Mouse (Mus musculus) intestine, embryonic 14.5 days (tissue): ENCODE measurements around the gene Borcs8. TPM values are rescaled to one million over a fixed set of nuclear protein-coding genes. Genes with fewer than 3 reads are reported as not detected.

Experiments used
- ATAC-seq: fragments of 200-750 bp; cut with Nextera tagmentation; replicated peaks from 2 replicates; pipeline ENCODE4 v1.8.0; 2017; ENCODE audit warnings: low read depth, moderate number of reproducible peaks, moderate TSS enrichment, moderate library complexity; ENCODE audit not compliant: low FRiP score, low TSS enrichment
- DNase-seq: peaks from one replicate; pipeline ENCODE4 v3.0.0-alpha.2; 2018; ENCODE audit warnings: low spot score
- H3K27ac ChIP-seq: fragments of 300-500 bp; sonication (generic); 2 replicates; pipeline ENCODE4 v1.5.1; 2014; ENCODE audit warnings: low read depth, mild to moderate bottlenecking, control low read depth
- H3K27me3 ChIP-seq: fragments of 300-500 bp; sonication (generic); replicated peaks from 2 replicates; pipeline ENCODE4 v1.6.1; 2014; ENCODE audit warnings: low read length, control low read depth; ENCODE audit not compliant: control insufficient read depth, insufficient read depth
- H3K36me3 ChIP-seq: fragments of 300-500 bp; sonication (generic); 2 replicates; pipeline ENCODE4 v1.6.1; 2014; ENCODE audit warnings: low read length, control low read depth; ENCODE audit not compliant: control insufficient read depth, insufficient read depth
- H3K4me1 ChIP-seq: fragments of 300-500 bp; sonication (generic); replicated peaks from 2 replicates; pipeline ENCODE4 v1.6.1; 2014; ENCODE audit warnings: low read length, control low read depth, mixed read lengths; ENCODE audit not compliant: control insufficient read depth, insufficient read depth
- H3K4me2 ChIP-seq: fragments of 300-500 bp; sonication (generic); 2 replicates; pipeline ENCODE4 v1.6.1; 2014; ENCODE audit warnings: low read length
- H3K4me3 ChIP-seq: fragments of 300-500 bp; sonication (generic); 2 replicates; pipeline ENCODE4 v1.5.1; 2014; ENCODE audit warnings: low read depth, low read length, control low read depth, mixed read lengths
- H3K9ac ChIP-seq: fragments of 300-500 bp; sonication (generic); 2 replicates; pipeline ENCODE4 v1.6.1; 2014; ENCODE audit warnings: mild to moderate bottlenecking, low read length
- H3K9me3 ChIP-seq: fragments of 300-500 bp; sonication (generic); 2 replicates; pipeline ENCODE4 v1.6.1; 2016; ENCODE audit warnings: low read length, control low read depth; ENCODE audit not compliant: control insufficient read depth
- WGBS: fragments of 180-500 bp; shearing (Covaris S2); extraction: QIAGEN DNeasy Blood & Tissue Kit; methylation state at CpG from one replicate; pipeline ENCODE4 v1.1.7; 2014; 5-methylcytosine and 5-hydroxymethylcytosine counted together
- polyA plus RNA-seq: library from polyadenylated mRNA; unstranded; fragments of >200 nt; fragmentation: Nextera tagmentation; extraction: Ambion mirVana; gene quantifications from 2 replicates; pipeline ENCODE4 v1.2.1, GENCODE M21; 2014

The Borcs8 gene
- polyA plus RNA-seq, 1 experiment from 2014 or later: 50.8 TPM

DNA sequence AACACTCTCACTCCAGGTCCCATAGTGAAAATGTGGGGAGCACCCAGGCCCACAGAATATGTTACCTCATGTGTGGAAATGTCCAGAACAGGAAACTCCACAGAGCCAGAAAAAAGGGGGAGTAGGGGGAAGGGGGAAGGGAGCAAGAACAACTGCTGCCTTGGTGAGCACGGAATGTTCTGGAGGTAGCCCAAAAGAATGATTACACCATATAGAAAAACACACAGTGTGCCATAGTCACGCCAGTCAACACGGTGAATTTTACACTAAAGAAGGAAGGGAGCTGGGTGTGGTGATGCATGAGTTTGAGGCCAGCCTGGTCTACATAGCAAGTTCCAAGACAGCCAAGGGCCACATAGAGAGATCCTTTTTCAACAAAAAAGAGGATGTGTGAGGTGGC, 24.0 kb downstream of the Borcs8 start:
- no peak overlapping the region for H3K4me3 ChIP-seq
- H3K4me1 ChIP-seq: no peaks in the 10 kb centered on the region; the same call in 1 of the 2 replicates
- no peak overlapping the region for H3K9ac ChIP-seq
- ATAC-seq: no peak
- H3K4me2 ChIP-seq: no peak overlapping the region
- peaks cover 12% of the 10 kb centered on the region for H3K27me3 ChIP-seq
- H3K36me3 ChIP-seq: no peaks in the 10 kb centered on the region
- no peak for DNase-seq
- H3K9me3 ChIP-seq: no peaks in the 10 kb centered on the region
- WGBS: 84% methylated on average over 3 of the region's 3 CpGs
- H3K27ac ChIP-seq: no peak overlapping the region

DNA sequence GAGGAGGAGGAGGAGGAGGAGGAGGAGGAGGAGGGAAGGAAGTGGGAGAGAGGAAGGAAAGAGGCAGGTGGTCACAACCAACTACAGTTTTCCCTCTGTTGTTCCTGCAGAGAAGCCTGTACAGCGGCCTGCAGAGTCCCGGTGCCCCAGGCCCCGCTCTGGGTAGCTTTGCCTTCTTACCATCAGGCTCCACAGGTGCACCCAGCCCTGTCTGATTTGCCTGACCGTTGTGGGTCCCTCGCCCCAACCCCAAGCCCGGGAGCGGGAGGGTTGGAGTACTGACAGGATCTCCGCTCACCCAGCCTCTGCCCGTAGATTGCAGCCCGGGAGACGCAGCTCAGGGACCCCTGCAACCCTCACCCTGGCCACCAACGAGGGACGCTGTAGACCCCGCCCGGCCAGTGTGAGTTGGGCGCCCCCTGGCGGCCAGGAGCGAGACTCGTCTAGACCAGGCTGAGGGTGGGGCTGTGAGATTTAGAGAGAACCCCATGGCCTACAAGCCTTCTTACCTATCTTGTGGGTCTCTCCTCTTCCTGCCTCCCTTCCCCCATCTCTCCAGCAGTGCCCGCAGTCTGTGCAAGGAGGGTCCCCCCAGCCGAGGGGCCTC, 27.3 kb downstream of the Borcs8 start:
- 2% methylated on average over 21 of the region's 21 CpGs for WGBS
- no peaks in the 10 kb centered on the region for H3K36me3 ChIP-seq
- peaks cover under 1% of the 10 kb centered on the region; the same call in 1 of the 2 replicates for H3K4me1 ChIP-seq
- 0 out of 2 replicates have a peak overlapping the region, but pooled peaks have one; percentile 8 for H3K4me3 ChIP-seq
- peak; percentile 89 for DNase-seq
- no peak overlapping the region for H3K27ac ChIP-seq
- H3K9me3 ChIP-seq: no peaks in the 10 kb centered on the region
- peak overlapping the region; percentile 45 for H3K4me2 ChIP-seq
- H3K9ac ChIP-seq: no peak overlapping the region
- peaks cover 12% of the 10 kb centered on the region for H3K27me3 ChIP-seq
- ATAC-seq: peak; percentile 77

DNA sequence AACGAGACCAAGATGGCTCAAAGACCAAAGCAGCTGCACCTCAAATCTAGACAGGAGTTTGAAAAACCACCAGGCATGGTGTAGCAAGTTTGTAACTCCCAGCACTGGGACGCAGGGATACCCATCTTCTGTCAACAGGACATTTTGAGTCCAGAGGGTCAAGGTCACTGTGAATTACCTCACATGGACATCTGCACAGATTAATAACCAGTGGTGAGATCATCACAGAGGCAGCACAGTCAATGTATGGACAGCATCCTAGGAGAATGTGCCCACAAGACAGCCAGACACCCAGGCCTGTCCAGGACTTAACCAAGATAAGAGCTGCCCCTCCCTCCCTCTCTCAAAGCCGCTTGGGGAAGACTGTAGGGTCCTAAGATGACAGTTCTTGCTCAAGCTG, 30.8 kb downstream of the Borcs8 start:
- no peak overlapping the region for H3K9ac ChIP-seq
- peaks cover 11% of the 10 kb centered on the region for H3K4me1 ChIP-seq
- ATAC-seq (no peak), DNase-seq (no peak)
- no peaks in the 10 kb centered on the region for H3K36me3 ChIP-seq
- no peaks in the 10 kb centered on the region for H3K9me3 ChIP-seq
- WGBS: 79% methylated on average over 3 of the region's 3 CpGs
- H3K4me3 ChIP-seq: no peak overlapping the region
- H3K27ac ChIP-seq: no peak overlapping the region
- H3K27me3 ChIP-seq: peaks cover 11% of the 10 kb centered on the region
- H3K4me2 ChIP-seq: no peak overlapping the region

DNA sequence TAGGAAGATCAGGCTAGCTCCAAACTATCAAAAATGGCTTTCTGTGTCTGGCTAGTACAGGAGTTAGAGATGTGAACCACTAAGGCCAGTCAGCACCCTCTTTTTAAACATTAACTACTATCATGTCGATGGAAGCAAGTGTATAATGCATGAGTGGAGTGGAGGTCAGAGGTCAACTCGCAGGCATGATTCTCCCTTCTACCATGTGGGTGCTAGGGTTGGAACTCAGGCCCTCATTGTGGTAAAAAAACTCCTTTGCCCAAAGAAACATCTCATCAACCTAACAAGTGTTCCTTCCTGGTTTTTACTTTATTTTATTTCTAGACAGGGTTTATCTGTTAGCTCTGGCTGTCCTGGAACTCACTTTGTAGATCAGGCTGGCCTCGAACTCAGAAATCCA, 31.4 kb downstream of the Borcs8 start:
- no peak for ATAC-seq
- no peaks in the 10 kb centered on the region for H3K36me3 ChIP-seq
- peaks cover 11% of the 10 kb centered on the region for H3K4me1 ChIP-seq

DNA sequence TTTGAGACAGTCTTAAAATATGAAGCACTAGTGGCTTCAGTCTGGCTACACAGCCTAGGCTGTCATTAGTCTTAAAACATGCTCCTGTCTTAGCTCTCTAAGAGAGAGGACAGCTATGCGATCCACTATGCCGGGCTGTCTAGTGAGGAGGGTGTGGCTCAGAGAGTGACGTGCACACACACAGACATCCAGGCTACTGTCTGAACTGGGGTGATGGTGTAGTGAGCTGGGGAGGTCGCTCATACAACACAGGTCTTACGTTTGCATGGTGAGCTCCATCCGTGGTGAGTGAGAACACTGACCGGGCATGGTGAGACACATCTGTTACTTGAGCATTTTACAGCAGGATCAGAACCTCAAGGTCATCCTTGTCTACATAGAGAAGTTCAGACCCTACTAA, 31.9 kb downstream of the Borcs8 start:
- Histone ChIP-seq H3K4me1 (peaks cover 11% of the 10 kb centered on the region), H3K9me3 (no peaks in the 10 kb centered on the region), H3K27ac (peak overlapping the region; percentile 9; the same call in 1 of the 2 replicates), H3K4me3 (no peak overlapping the region), H3K27me3 (no peaks in the 10 kb centered on the region; the same call in none of the 2 replicates), H3K4me2 (peak overlapping the region; percentile 62), H3K36me3 (no peaks in the 10 kb centered on the region), H3K9ac (no peak overlapping the region)
- no peak for DNase-seq
- ATAC-seq: no peak; the same call in 1 of the 2 replicates
- WGBS: 88% methylated on average over 7 of the region's 7 CpGs

More for the DNA sequence above, 31.4 kb downstream of the Borcs8 start:
- no peak overlapping the region for H3K4me3 ChIP-seq
- H3K9me3 ChIP-seq: no peaks in the 10 kb centered on the region
- WGBS: 73% methylated on average over 3 of the region's 3 CpGs
- no peak overlapping the region for H3K9ac ChIP-seq
- H3K27ac ChIP-seq: no peak overlapping the region
- no peak overlapping the region for H3K4me2 ChIP-seq
- no peak for DNase-seq
- peaks cover 5% of the 10 kb centered on the region for H3K27me3 ChIP-seq

DNA sequence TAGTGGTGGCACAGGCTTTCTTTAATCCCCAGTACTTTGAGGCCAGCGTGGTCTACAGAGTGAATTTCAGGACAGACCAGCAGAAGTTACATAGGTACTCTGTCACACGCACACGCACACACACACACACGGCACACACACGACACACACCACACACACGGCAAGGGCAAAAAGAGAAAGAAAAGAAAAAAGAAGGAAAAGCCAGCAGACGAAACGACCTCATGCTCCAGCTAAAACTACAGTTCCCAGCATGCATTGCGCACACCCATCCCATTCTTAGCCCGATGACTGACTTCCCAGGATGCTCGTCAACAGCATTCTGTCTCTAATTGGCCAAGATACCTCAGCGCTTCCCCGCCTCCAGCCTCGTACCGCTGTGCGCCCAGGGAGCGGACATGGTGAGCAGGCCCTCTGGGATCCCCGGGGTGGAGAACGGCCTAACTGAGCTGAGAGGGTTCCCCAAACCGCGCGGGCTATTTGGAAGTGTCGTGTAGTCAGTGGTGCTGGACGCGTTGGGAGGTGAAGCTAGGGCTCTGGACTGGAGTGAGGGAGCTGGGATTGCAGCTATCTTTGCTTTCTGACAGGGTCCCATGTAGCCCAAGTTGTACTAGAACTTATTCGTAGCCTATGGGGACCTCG, 32.9 kb downstream of the Borcs8 start, which contains the start of gene Tmem161a:
Gene Tmem161a (plus strand): TSS at position 314 of the 639 bp plus-strand sequence.
- WGBS: 2% methylated on average over 27 of the region's 27 CpGs

DNA sequence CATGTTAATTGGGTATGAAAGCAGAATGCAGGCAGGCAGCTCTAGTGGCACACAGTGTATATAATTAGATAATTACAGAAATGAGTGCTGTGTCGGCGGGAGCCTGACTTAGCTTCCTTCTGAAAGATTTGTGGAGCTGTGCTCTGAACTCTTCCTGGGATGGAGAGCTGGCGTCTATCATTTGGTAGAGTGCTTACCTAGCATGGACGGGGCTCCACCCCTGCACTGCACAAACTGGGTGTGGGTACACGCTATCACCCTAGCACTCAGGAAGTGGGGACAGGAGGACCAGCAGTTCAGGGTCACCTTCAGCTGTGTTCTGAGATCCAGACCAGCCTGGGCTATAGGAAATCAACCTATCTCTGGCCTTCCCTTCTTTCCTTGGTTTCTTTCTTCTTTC, 34.0 kb downstream of the Borcs8 start:
- Histone ChIP-seq H3K9me3 (no peaks in the 10 kb centered on the region), H3K27ac (no peak overlapping the region), H3K9ac (no peak overlapping the region), H3K4me1 (peaks cover 11% of the 10 kb centered on the region), H3K4me3 (peak overlapping the region; percentile 75; the same call in 1 of the 2 replicates), H3K27me3 (no peaks in the 10 kb centered on the region), H3K4me2 (peak overlapping the region; percentile 62), H3K36me3 (peaks cover 12% of the 10 kb centered on the region)
- ATAC-seq (no peak), DNase-seq (no peak)
- WGBS: 82% methylated on average over 5 of the region's 5 CpGs

More for the DNA sequence above, 32.9 kb downstream of the Borcs8 start, which contains the start of gene Tmem161a:
- Histone ChIP-seq H3K9ac (peak within 1 kb of the TSS; percentile 77), H3K27me3 (no peaks in the 10 kb centered on the region; the same call in 1 of the 2 replicates), H3K9me3 (no peaks in the 10 kb centered on the region), H3K36me3 (peaks cover 7% of the 10 kb centered on the region; the same call in 1 of the 2 replicates), H3K4me2 (peak within 1 kb of the TSS; percentile 62), H3K27ac (peak within 1 kb of the TSS; percentile 14; the same call in 1 of the 2 replicates), H3K4me3 (peak within 1 kb of the TSS; percentile 75), H3K4me1 (peaks cover 11% of the 10 kb centered on the region)
- ATAC-seq: peak; percentile 97
- peak; percentile 94 for DNase-seq

DNA sequence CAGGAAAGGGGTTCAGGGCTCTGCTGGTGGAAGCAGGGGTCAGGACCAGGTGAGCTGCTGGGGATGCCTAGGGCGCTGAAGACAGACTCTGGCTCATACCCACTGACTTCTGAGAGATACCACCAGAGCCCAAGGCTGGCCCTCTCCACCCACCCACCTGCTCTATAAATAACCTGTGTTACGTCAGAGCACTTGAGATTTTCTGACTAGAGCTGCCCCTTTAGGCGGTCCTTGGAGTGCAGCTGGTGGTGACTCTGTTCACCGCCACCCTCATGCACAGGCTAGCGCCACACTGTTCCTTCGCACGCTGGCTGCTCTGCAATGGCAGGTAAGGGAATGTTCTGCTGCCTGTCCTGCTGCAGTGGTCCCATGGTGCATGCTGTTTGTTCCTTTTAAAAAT, 34.8 kb downstream of the Borcs8 start:
- Histone ChIP-seq H3K4me3 (no peak overlapping the region), H3K9me3 (no peaks in the 10 kb centered on the region), H3K9ac (no peak overlapping the region), H3K27me3 (no peaks in the 10 kb centered on the region), H3K36me3 (peaks cover 12% of the 10 kb centered on the region), H3K4me1 (peaks cover 11% of the 10 kb centered on the region), H3K27ac (no peak overlapping the region), H3K4me2 (no peak overlapping the region)
- WGBS: 86% methylated on average over 7 of the region's 7 CpGs
- DNase-seq (no peak), ATAC-seq (no peak)
